Mouse (Mus musculus): ENCODE results near the gene 1700067K01Rik. TPM values are rescaled to one million over a fixed set of nuclear protein-coding genes. Genes with fewer than 3 reads are reported as not detected.

Gene 1700067K01Rik
- polyA plus RNA-seq, 3 experiments from 2014 or later = 0.51 to 0.70 TPM; not detected in 1

GRCm38 (mm10) chr8:84011705-84012498 is 10.6 kb downstream of the 1700067K01Rik start, which contains the start of gene 2210011C24Rik:
2210011C24Rik (minus strand) TSS chr8:84012171.
- ATAC-seq = peak; percentile 27

GRCm38 (mm10) chr8:84012499-84013165 is 11.3 kb downstream of the 1700067K01Rik start:
- ATAC-seq = no peak

GRCm38 (mm10) chr8:84015833-84016232 is 14.5 kb downstream of the 1700067K01Rik start:
- ATAC-seq = no peak

- no peak for ATAC-seq
These were observed 18.4 kb downstream of the 1700067K01Rik start for GRCm38 (mm10) chr8:84019738-84020137.

- no peak for ATAC-seq
These were observed 19.8 kb downstream of the 1700067K01Rik start, which contains the start of gene Palm3 for GRCm38 (mm10) chr8:84021096-84021495. Palm3 (plus strand) TSS chr8:84021471.

GRCm38 (mm10) chr8:84021569-84021968 is 20.3 kb downstream of the 1700067K01Rik start:
- no peak for ATAC-seq

- ATAC-seq = no peak
These were observed 21.8 kb downstream of the 1700067K01Rik start for GRCm38 (mm10) chr8:84023085-84023484.

GRCm38 (mm10) chr8:84023631-84024030 is 22.3 kb downstream of the 1700067K01Rik start:
- no peak for ATAC-seq

- no peak for ATAC-seq
These were observed 22.9 kb downstream of the 1700067K01Rik start for GRCm38 (mm10) chr8:84024171-84024570.

GRCm38 (mm10) chr8:84025863-84026262 is 24.6 kb downstream of the 1700067K01Rik start:
- ATAC-seq = peak; percentile 48

GRCm38 (mm10) chr8:84027449-84027848 is 26.1 kb downstream of the 1700067K01Rik start:
- ATAC-seq = peak; percentile 46

GRCm38 (mm10) chr8:84029272-84029671 is 28.0 kb downstream of the 1700067K01Rik start:
- ATAC-seq = no peak

GRCm38 (mm10) chr8:84032777-84033176 is 31.5 kb downstream of the 1700067K01Rik start:
- no peak for ATAC-seq

- no peak for ATAC-seq
These were observed 36.7 kb downstream of the 1700067K01Rik start for GRCm38 (mm10) chr8:84038015-84038414.

GRCm38 (mm10) chr8:84039050-84039449 is 37.7 kb downstream of the 1700067K01Rik start:
- no peak for ATAC-seq

GRCm38 (mm10) chr8:84042066-84042947 is 41.0 kb downstream of the 1700067K01Rik start, which contains the start of gene Il27ra:
Il27ra (minus strand) TSS chr8:84042589.
- ATAC-seq = peak; percentile 87

GRCm38 (mm10) chr8:84042948-84043342 is 41.6 kb downstream of the 1700067K01Rik start:
- no peak for ATAC-seq

- ATAC-seq = no peak
These were observed 42.8 kb downstream of the 1700067K01Rik start for GRCm38 (mm10) chr8:84044103-84044502.

GRCm38 (mm10) chr8:84044900-84045299 is 43.6 kb downstream of the 1700067K01Rik start, which contains the start of gene Rln3:
Rln3 (minus strand) TSS chr8:84045000.
- ATAC-seq = no peak

GRCm38 (mm10) chr8:84046505-84046904 is 45.2 kb downstream of the 1700067K01Rik start:
- no peak for ATAC-seq

GRCm38 (mm10) chr8:84048171-84048570 is 46.9 kb downstream of the 1700067K01Rik start:
- ATAC-seq = no peak

- ATAC-seq = no peak
These were observed 51.4 kb downstream of the 1700067K01Rik start for GRCm38 (mm10) chr8:84052746-84053145.

Measured in inflammation-experienced regulatory T-cells, adult 6 months (primary cell).